Mouse (Mus musculus) stomach, postnatal 0 days (tissue): ENCODE measurements around the gene Fbxl12.

Source experiments
- CTCF ChIP-seq: IDR thresholded peaks from 2 replicates; pipeline ENCODE4 v1.5.1; 2016; ENCODE audit warnings: antibody characterized with exemption, low read depth, mild to moderate bottlenecking, moderate library complexity
- EP300 ChIP-seq: optimal IDR thresholded peaks from 2 replicates; pipeline ENCODE3; 2016; ENCODE audit warnings: antibody characterized with exemption

- TF ChIP-seq CTCF: no peak
- no peak for TF ChIP-seq EP300
Measured at GRCm38 (mm10) chr9:20663956-20664355, 19.4 kb upstream of the Fbxl12 start.
